Mouse (Mus musculus) lung, adult 2 months (tissue): ENCODE data around the gene Alox15.

Source experiments
- CTCF ChIP-seq: fragments of 200-500 bp; IDR thresholded peaks from 2 replicates; pipeline ENCODE4 v1.5.1; 2011; ENCODE audit warnings: mild to moderate bottlenecking, low read length, control low read depth; ENCODE audit not compliant: insufficient read depth
- POLR2A ChIP-seq: fragments of 200-500 bp; IDR thresholded peaks from 2 replicates; pipeline ENCODE4 v1.6.1; 2011; ENCODE audit warnings: low read depth, mild to moderate bottlenecking, control low read depth, low read length, borderline replicate concordance; ENCODE audit errors: extremely low read depth

DNA sequence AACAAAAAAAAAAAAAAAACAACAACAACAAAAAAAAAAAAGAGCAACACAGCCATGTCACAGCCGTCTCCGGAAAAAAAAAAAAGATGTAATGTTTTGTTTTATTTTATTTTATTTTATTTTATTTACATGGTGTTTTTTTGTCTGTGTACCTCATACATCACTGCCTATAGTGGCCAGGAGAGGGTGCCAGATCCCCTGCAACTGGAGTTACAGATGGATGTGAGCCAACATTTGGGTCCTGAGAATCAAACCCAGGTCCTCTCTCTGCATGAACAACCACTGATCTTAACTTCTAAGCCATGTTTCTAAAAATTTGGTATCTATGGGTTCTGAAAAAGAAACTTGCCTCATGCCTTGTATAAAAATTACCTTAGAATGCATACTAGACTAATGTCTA, 43.5 kb downstream of the Alox15 start:
- TF ChIP-seq POLR2A (no peak), CTCF (peak; percentile 5; the same call in 1 of the 2 replicates)
